Mouse (Mus musculus): ENCODE results near the gene Orm3. TPM values are rescaled to one million over a fixed set of nuclear protein-coding genes. Genes with fewer than 3 reads are reported as not detected.

Gene Orm3
- total and polyA plus RNA-seq, 3 experiments: 0.30 TPM; not detected in 2

DNA sequence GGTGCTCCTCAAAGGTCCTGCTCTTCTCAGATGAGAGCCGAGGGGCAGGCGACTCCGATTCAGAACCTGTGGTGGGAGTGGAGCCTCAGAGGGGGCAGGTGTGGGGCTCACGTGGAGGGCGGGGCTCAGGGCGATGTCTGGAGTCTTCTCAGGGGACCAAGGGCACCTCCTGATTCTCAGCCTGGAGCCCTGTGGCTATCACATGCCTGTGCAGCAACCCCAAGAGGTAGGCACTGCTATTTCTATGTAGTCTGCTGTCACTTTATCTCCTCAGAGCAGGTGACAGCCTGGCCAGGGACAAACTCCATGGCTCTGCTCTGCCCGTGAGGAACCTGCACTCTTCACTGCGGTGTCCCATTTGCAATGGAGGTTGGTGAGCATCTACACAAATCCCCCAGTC is 17.4 kb downstream of the Orm3 start:
- Histone ChIP-seq H3K27ac (ENCODE audit: insufficient read depth, low read depth) (no peak overlapping the region), H3K4me2 (ENCODE audit: insufficient read depth, low read depth, poor library complexity, severe bottlenecking) (no peak overlapping the region), H3K79me2 (replicated peaks; ENCODE audit: control insufficient read depth, extremely low read depth, insufficient read depth, poor library complexity, severe bottlenecking) (0 out of 2 replicates have a peak, but pooled peaks cover 2% of the 10 kb centered on the region), H3K4me1 (ENCODE audit: control insufficient read depth in 1 of 2, insufficient read depth in 2 of 2) (peaks cover 0 to 21% of the 10 kb centered on the region in 2 experiments; a peak in 2 of 4 replicates), H3K9me3 (replicated peaks; ENCODE audit: low read length) (peaks cover 1% of the 10 kb centered on the region), H3K4me3 (replicated peaks in 1 of 3; ENCODE audit: low read depth in 2 of 3, low read length in 2 of 3, poor library complexity in 1 of 3) (no peak overlapping the region), H3K36me3 (replicated peaks in 1 of 2; ENCODE audit: control insufficient read depth in 1 of 2, insufficient read depth in 1 of 2, low read length in 1 of 2) (peaks cover 97 to 100% of the 10 kb centered on the region in 2 experiments), H3K9ac (ENCODE audit: insufficient read depth, low read depth) (no peak overlapping the region), H3K27me3 (replicated peaks) (no peaks in the 10 kb centered on the region)
- TF ChIP-seq MEF2A (IDR thresholded peaks at IDR 0.05; ENCODE audit: borderline replicate concordance, low read depth, low read length) (no peak), GABPA (IDR thresholded peaks at IDR 0.05; ENCODE audit: insufficient replicate concordance, low read depth, low read length) (no peak), PAX5 (IDR thresholded peaks at IDR 0.05; ENCODE audit: low read length) (no peak), E2F4 (IDR thresholded peaks at IDR 0.05; ENCODE audit: insufficient replicate concordance, low read depth, low read length) (no peak), ZC3H11A (IDR thresholded peaks at IDR 0.05; ENCODE audit: low read depth, low read length) (no peak), MAX (IDR thresholded peaks at IDR 0.05; ENCODE audit: low read length) (no peak), ZMIZ1 (IDR thresholded peaks at IDR 0.05; ENCODE audit: low read depth, low read length) (no peak), RAD21 (IDR thresholded peaks at IDR 0.05; ENCODE audit: low read depth, low read length) (no peak), MYC (IDR thresholded peaks at IDR 0.05; ENCODE audit: low read depth, low read length) (no peak), MAFK (IDR thresholded peaks at IDR 0.05; ENCODE audit: insufficient replicate concordance, low read length) (no peak), RCOR1 (conservative IDR thresholded peaks at IDR 0.05; ENCODE audit: low read depth, low read length) (no peak), MXI1 (IDR thresholded peaks at IDR 0.05; ENCODE audit: low read depth, low read length) (no peak), POLR2AphosphoS2 (IDR thresholded peaks at IDR 0.05; ENCODE audit: low read depth, low read length) (no peak), CHD2 (IDR thresholded peaks at IDR 0.05; ENCODE audit: low read length) (no peak), USF2 (conservative IDR thresholded peaks at IDR 0.05; ENCODE audit: low read depth, low read length) (no peak), ZKSCAN1 (IDR thresholded peaks at IDR 0.05; ENCODE audit: borderline replicate concordance, low read depth, low read length) (no peak), TCF12 (IDR thresholded peaks at IDR 0.05; ENCODE audit: low read depth, low read length) (no peak), HCFC1 (IDR thresholded peaks at IDR 0.05; ENCODE audit: low read depth, low read length) (no peak), NELFE (IDR thresholded peaks at IDR 0.05; ENCODE audit: low read depth, low read length) (no peak)
- no peak for DNase-seq (ENCODE audit: extremely low read depth)
- in situ Hi-C loops (cut with MboI; ENCODE audit: low pct_ligation_motif_present, low pct_unique_long_range_greater_than_20kb, low sequenced_read_pairs): loop anchor here (5.0 kb wide), 1 partner anchor 34 kb away; no protein-coding TSS in a partner anchor
- dilution Hi-C loops (cut with MboI; ENCODE audit: extremely low pct_ligation_motif_present, extremely low pct_unique_long_range_greater_than_20kb, low sequenced_read_pairs): no loop called here

DNA sequence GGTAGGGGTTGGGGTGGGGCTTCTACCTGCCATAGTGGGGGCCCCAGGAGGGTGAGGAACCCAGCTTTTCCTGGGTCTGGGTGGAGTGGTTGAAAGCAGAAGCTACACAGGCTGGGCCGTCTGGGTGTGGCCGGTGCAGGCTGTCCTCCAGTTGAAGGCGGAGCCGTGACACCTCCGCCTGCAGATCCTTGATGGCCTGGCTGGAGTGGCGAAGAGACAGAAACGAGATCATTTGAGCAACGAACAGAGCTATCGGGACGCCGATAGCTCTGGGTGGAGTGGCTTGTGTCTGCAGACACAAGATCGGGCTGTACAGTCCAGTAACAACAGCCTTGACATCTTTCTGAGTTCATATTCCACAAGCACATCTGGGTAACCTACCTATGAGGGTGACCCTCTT is 18.4 kb downstream of the Orm3 start:
- H3K79me2 ChIP-seq (replicated peaks; ENCODE audit: control insufficient read depth, extremely low read depth, insufficient read depth, poor library complexity, severe bottlenecking): 0 out of 2 replicates have a peak, but pooled peaks cover 2% of the 10 kb centered on the region
- no peaks in the 10 kb centered on the region for H3K27me3 ChIP-seq (replicated peaks)
- H3K4me2 ChIP-seq (ENCODE audit: insufficient read depth, low read depth, poor library complexity, severe bottlenecking): no peak overlapping the region
- no peak for TF ChIP-seq PAX5 (IDR thresholded peaks at IDR 0.05; ENCODE audit: low read length)
- TF ChIP-seq UBTF (IDR thresholded peaks at IDR 0.05; ENCODE audit: low read depth, low read length): no peak
- no peak for TF ChIP-seq MXI1 (IDR thresholded peaks at IDR 0.05; ENCODE audit: low read depth, low read length)
- TF ChIP-seq ZC3H11A (IDR thresholded peaks at IDR 0.05; ENCODE audit: low read depth, low read length): no peak
- TF ChIP-seq MAFK (IDR thresholded peaks at IDR 0.05; ENCODE audit: insufficient replicate concordance, low read length): no peak
- no peak for TF ChIP-seq HCFC1 (IDR thresholded peaks at IDR 0.05; ENCODE audit: low read depth, low read length)
- TF ChIP-seq NELFE (IDR thresholded peaks at IDR 0.05; ENCODE audit: low read depth, low read length): no peak
- TF ChIP-seq NRF1 (IDR thresholded peaks at IDR 0.05; ENCODE audit: low read depth, low read length): no peak
- no peak for TF ChIP-seq KAT2A (IDR thresholded peaks at IDR 0.05; ENCODE audit: insufficient replicate concordance, low read length)
- TF ChIP-seq JUND (conservative IDR thresholded peaks at IDR 0.05; ENCODE audit: low read depth, low read length): no peak
- TF ChIP-seq MAX (IDR thresholded peaks at IDR 0.05; ENCODE audit: low read length): no peak
- TF ChIP-seq E2F4 (IDR thresholded peaks at IDR 0.05; ENCODE audit: insufficient replicate concordance, low read depth, low read length): no peak
- TF ChIP-seq EP300 (IDR thresholded peaks at IDR 0.05; ENCODE audit: low read length): no peak
- no peak overlapping the region for H3K9ac ChIP-seq (ENCODE audit: insufficient read depth, low read depth)
- in situ Hi-C loops (cut with MboI; ENCODE audit: low pct_ligation_motif_present, low pct_unique_long_range_greater_than_20kb, low sequenced_read_pairs): loop anchor here (5.0 kb wide), 1 partner anchor 33 kb away; no protein-coding TSS in a partner anchor
- DNase-seq (ENCODE audit: extremely low read depth): no peak
- dilution Hi-C loops (cut with MboI; ENCODE audit: extremely low pct_ligation_motif_present, extremely low pct_unique_long_range_greater_than_20kb, low sequenced_read_pairs): no loop called here
- no peak overlapping the region for H3K4me3 ChIP-seq (replicated peaks in 1 of 3; ENCODE audit: low read depth in 2 of 3, low read length in 2 of 3, poor library complexity in 1 of 3)
- peaks cover 0 to 16% of the 10 kb centered on the region in 2 experiments; a peak in 2 of 4 replicates for H3K4me1 ChIP-seq (ENCODE audit: control insufficient read depth in 1 of 2, insufficient read depth in 2 of 2)
- no peak overlapping the region for H3K27ac ChIP-seq (ENCODE audit: insufficient read depth, low read depth)
- no peaks in the 10 kb centered on the region for H3K9me3 ChIP-seq (replicated peaks; ENCODE audit: low read length)
- peaks cover 98 to 100% of the 10 kb centered on the region in 2 experiments for H3K36me3 ChIP-seq (replicated peaks in 1 of 2; ENCODE audit: control insufficient read depth in 1 of 2, insufficient read depth in 1 of 2, low read length in 1 of 2)

Data from CH12.LX (cell line).